ENCODE assay signal across 28 mouse cellular contexts in genomic region chr11:49088990-49089652, GRCm38 (mm10). TPM values are rescaled to one million over a fixed set of nuclear protein-coding genes. Genes with fewer than 3 reads are reported as not detected.
DNase-seq lines count a peak whose midpoint lies in the region; ATAC-seq and TF ChIP-seq lines count a peak whose summit lies in the region.
"Had no signal": no experiment of that assay in that cellular context is flagged by ENCODE, and none has a peak within 500 bp of the region (broad histone marks: within the 10 kb centered on the region; RNA-seq: fewer than 3 reads in every experiment).

No protein-coding gene starts in this region.

- TF ChIP-seq POLR2A in heart, adult 2 months (IDR thresholded peaks at IDR 0.05; ENCODE audit: insufficient read depth, low read depth, low read length) = no peak
- no peak for TF ChIP-seq POLR2A in CH12.LX (IDR thresholded peaks at IDR 0.05; ENCODE audit: low read depth, low read length)

- ATAC-seq in intestine, embryonic 16.5 days = peak; percentile 83
- ATAC-seq in liver, embryonic 16.5 days (ENCODE audit: low read depth) = no peak
- ATAC-seq: forebrain, embryonic 16.5 days; midbrain, embryonic 15.5 days had no signal

- in situ Hi-C loops in CH12.LX (cut with MboI; ENCODE audit: low pct_ligation_motif_present, low pct_unique_long_range_greater_than_20kb, low sequenced_read_pairs) = no loop called here

- H3K27ac ChIP-seq in heart, adult 2 months = no peak overlapping the region
- no peak overlapping the region for H3K27ac ChIP-seq in CH12.LX (ENCODE audit: insufficient read depth, low read depth)
- H3K27ac ChIP-seq in intestine, embryonic 16.5 days (ENCODE audit: low read length) = peak overlapping the region; percentile 57; the same call in 1 of the 2 replicates
- H3K27ac ChIP-seq in liver, embryonic 16.5 days (ENCODE audit: low read length) = peak overlapping the region; percentile 93
- H3K27ac ChIP-seq: hindbrain, embryonic 14.5 days; midbrain, embryonic 15.5 days; neural tube, embryonic 15.5 days had no signal

- no peak for TF ChIP-seq CTCF in heart, adult 2 months (IDR thresholded peaks at IDR 0.05)
- no peak for TF ChIP-seq CTCF in CH12.LX (conservative IDR thresholded peaks at IDR 0.05 in 1 of 2, IDR thresholded peaks at IDR 0.05 in 1 of 2; ENCODE audit: low read depth in 2 of 2, low read length in 2 of 2)

- DNase-seq in heart, adult 11 months = peak; percentile 31
- no peak for DNase-seq in heart, adult 2 months
- DNase-seq in CH12.LX (ENCODE audit: extremely low read depth) = no peak
- DNase-seq in Muller cell, postnatal 12 days (ENCODE audit: inconsistent ontology term) = no peak
- no peak for DNase-seq in thymus, postnatal 25 days
- DNase-seq in kidney, postnatal 4 days = no peak
- DNase-seq: adrenal gland, postnatal 25 days; cerebellum, adult 11-12 months; cerebellum, postnatal 14 days; heart, postnatal 36 days; kidney, adult 2 months; kidney, postnatal 14 days; layer of hippocampus, adult 9-11 months; right cerebral cortex, postnatal 25 days had no signal

- dilution Hi-C loops in CH12.LX (cut with MboI; ENCODE audit: extremely low pct_ligation_motif_present, extremely low pct_unique_long_range_greater_than_20kb, low sequenced_read_pairs) = no loop called here

- H3K9ac ChIP-seq in heart, adult 2 months (ENCODE audit: low read depth, low read length) = no peak overlapping the region
- H3K9ac ChIP-seq in CH12.LX (ENCODE audit: insufficient read depth, low read depth) = no peak overlapping the region
- no peak overlapping the region for H3K9ac ChIP-seq in intestine, embryonic 16.5 days (ENCODE audit: low read depth, low read length)
- peak overlapping the region; percentile 69 for H3K9ac ChIP-seq in liver, embryonic 16.5 days (ENCODE audit: low read depth, low read length)
- H3K9ac ChIP-seq: hindbrain, embryonic 14.5 days; midbrain, embryonic 15.5 days; neural tube, embryonic 15.5 days had no signal

- no peaks in the 10 kb centered on the region for H3K9me3 ChIP-seq in CH12.LX (replicated peaks; ENCODE audit: low read length)
- no peaks in the 10 kb centered on the region for H3K9me3 ChIP-seq in intestine, embryonic 16.5 days (ENCODE audit: control insufficient read depth, low read length)
- H3K9me3 ChIP-seq in liver, embryonic 16.5 days (replicated peaks; ENCODE audit: control insufficient read depth, low read length) = no peaks in the 10 kb centered on the region
- H3K9me3 ChIP-seq: midbrain, embryonic 15.5 days; neural tube, embryonic 15.5 days had no signal

- H3K4me3 ChIP-seq in heart, adult 2 months = no peak overlapping the region
- no peak overlapping the region for H3K4me3 ChIP-seq in CH12.LX (replicated peaks in 1 of 3; ENCODE audit: low read depth in 2 of 3, low read length in 2 of 3, poor library complexity in 1 of 3)
- H3K4me3 ChIP-seq in intestine, embryonic 16.5 days (ENCODE audit: low read length) = no peak overlapping the region
- no peak overlapping the region for H3K4me3 ChIP-seq in liver, embryonic 16.5 days (ENCODE audit: low read depth, low read length)
- H3K4me3 ChIP-seq: midbrain, embryonic 15.5 days; myocyte; neural tube, embryonic 15.5 days had no signal

- no peaks in the 10 kb centered on the region; the same call in 1 of the 2 replicates for H3K36me3 ChIP-seq in heart, adult 2 months (ENCODE audit: control insufficient read depth, insufficient read depth, low read length)
- no peaks in the 10 kb centered on the region for H3K36me3 ChIP-seq in CH12.LX (replicated peaks in 1 of 2; ENCODE audit: control insufficient read depth in 1 of 2, insufficient read depth in 1 of 2, low read length in 1 of 2)
- no peaks in the 10 kb centered on the region for H3K36me3 ChIP-seq in intestine, embryonic 16.5 days (ENCODE audit: control insufficient read depth, insufficient read depth, low read length)
- H3K36me3 ChIP-seq in liver, embryonic 16.5 days (ENCODE audit: control insufficient read depth, insufficient read depth) = no peaks in the 10 kb centered on the region
- H3K36me3 ChIP-seq: midbrain, embryonic 15.5 days; neural tube, embryonic 15.5 days had no signal

- peaks cover 11% of the 10 kb centered on the region for H3K4me1 ChIP-seq in heart, adult 2 months (ENCODE audit: control insufficient read depth, insufficient read depth, low read length)
- H3K4me1 ChIP-seq in CH12.LX (ENCODE audit: control insufficient read depth in 1 of 2, insufficient read depth in 2 of 2) = peaks cover 5 to 38% of the 10 kb centered on the region in 2 experiments
- peaks cover 16% of the 10 kb centered on the region for H3K4me1 ChIP-seq in intestine, embryonic 16.5 days (ENCODE audit: control insufficient read depth, insufficient read depth, low read length)
- H3K4me1 ChIP-seq in liver, embryonic 16.5 days (ENCODE audit: control insufficient read depth, low read depth, low read length) = peaks cover 65% of the 10 kb centered on the region
- H3K4me1 ChIP-seq: midbrain, embryonic 15.5 days; neural tube, embryonic 15.5 days had no signal

- H3K79me2 ChIP-seq in heart, adult 2 months (replicated peaks; ENCODE audit: control insufficient read depth, insufficient read depth, low read length) = no peaks in the 10 kb centered on the region
- H3K79me2 ChIP-seq in CH12.LX (replicated peaks; ENCODE audit: control insufficient read depth, extremely low read depth, insufficient read depth, poor library complexity, severe bottlenecking) = no peaks in the 10 kb centered on the region; the same call in 1 of the 2 replicates

- no peak for TF ChIP-seq EP300 in heart, adult 2 months (IDR thresholded peaks at IDR 0.05; ENCODE audit: insufficient read depth, low read depth, low read length)
- TF ChIP-seq EP300 in CH12.LX (IDR thresholded peaks at IDR 0.05; ENCODE audit: low read length) = no peak

- no peaks in the 10 kb centered on the region for H3K27me3 ChIP-seq in heart, adult 2 months (ENCODE audit: control insufficient read depth, insufficient read depth, low read length)
- H3K27me3 ChIP-seq in CH12.LX (replicated peaks) = no peaks in the 10 kb centered on the region
- no peaks in the 10 kb centered on the region for H3K27me3 ChIP-seq in intestine, embryonic 16.5 days (replicated peaks; ENCODE audit: control insufficient read depth, insufficient read depth, low read length)
- H3K27me3 ChIP-seq in liver, embryonic 16.5 days (ENCODE audit: control insufficient read depth, insufficient read depth, low read depth, low read length) = no peaks in the 10 kb centered on the region
- H3K27me3 ChIP-seq: midbrain, embryonic 15.5 days; neural tube, embryonic 15.5 days had no signal

- WGBS in heart, adult 2 months = 93% methylated on average over 5 of the region's 5 CpGs
- WGBS in intestine, embryonic 16.5 days = 72% methylated on average over 5 of the region's 5 CpGs
- WGBS in liver, embryonic 16.5 days (ENCODE audit: insufficient replicate concordance) = 72% methylated on average over 5 of the region's 5 CpGs

- TF ChIP-seq RAD21 in CH12.LX (IDR thresholded peaks at IDR 0.05; ENCODE audit: low read depth, low read length) = no peak

- intact Hi-C loops in heart, adult 2 months (cut with DNase I) = loop anchor here (5.0 kb wide), 1 partner anchor 217 kb away; the partner anchor contains the start of gene Irgm1

- peak overlapping the region; percentile 95 for H3K4me2 ChIP-seq in CH12.LX (ENCODE audit: insufficient read depth, low read depth, poor library complexity, severe bottlenecking)
- 0 out of 2 replicates have a peak overlapping the region, but pooled peaks have one; percentile 10 for H3K4me2 ChIP-seq in intestine, embryonic 16.5 days (ENCODE audit: low read depth, low read length)
- H3K4me2 ChIP-seq in liver, embryonic 16.5 days (ENCODE audit: low read depth, low read length) = peak overlapping the region; percentile 82; the same call in 1 of the 2 replicates
- H3K4me2 ChIP-seq: hindbrain, embryonic 14.5 days had no signal

RNA-seq across cellular contexts. Expression of gene Ifi47, which starts 12.7 kb away (rescaled TPM):
- 1 to 10 TPM; 2.5 to 3.3 TPM for total RNA-seq in heart, adult 2 months (2021)
- 2.6 and 3.3 TPM in 2 replicates for polyA plus RNA-seq in heart, adult 2 months (2012; rRNA removed)
- 6.2 and 7.2 TPM in 2 replicates for total RNA-seq in CH12.LX (2012; rRNA removed)
- total RNA-seq in CH12.LX (2014; rRNA removed) = 2.3 and 2.8 TPM in 2 replicates
- polyA plus RNA-seq in CH12.LX (2012; ENCODE audit: insufficient read length, low read depth) = 2.7 and 3.2 TPM in 2 replicates
- 3.2 and 3.6 TPM in 2 replicates for polyA plus RNA-seq in intestine, embryonic 16.5 days (2015; fragmentation: Nextera tagmentation; extraction: Ambion mirVana)
- 7.0 and 7.9 TPM in 2 replicates for polyA plus RNA-seq in liver, embryonic 16.5 days (2015; fragmentation: Nextera tagmentation; extraction: Ambion mirVana)

RNA-seq across cellular contexts. Expression of gene Tgtp2, which starts 25.1 kb away (rescaled TPM):
- 1 to 10 TPM; 1.2 to 6.9 TPM for total RNA-seq in heart, adult 2 months (2021)
- 7.2 and 10.3 TPM in 2 replicates for polyA plus RNA-seq in heart, adult 2 months (2012; rRNA removed)
- total RNA-seq in CH12.LX (2012; rRNA removed) = 0.08 TPM in 1 of 2 replicates, not detected in the other
- total RNA-seq in CH12.LX (2014; rRNA removed) = 0.07 and 0.43 TPM in 2 replicates
- 0.18 TPM in 1 of 2 replicates, not detected in the other for polyA plus RNA-seq in CH12.LX (2012; ENCODE audit: insufficient read length, low read depth)
- polyA plus RNA-seq in intestine, embryonic 16.5 days (2015; fragmentation: Nextera tagmentation; extraction: Ambion mirVana) = 0.86 and 1.0 TPM in 2 replicates
- 0.35 and 0.57 TPM in 2 replicates for polyA plus RNA-seq in liver, embryonic 16.5 days (2015; fragmentation: Nextera tagmentation; extraction: Ambion mirVana)
- polyA plus RNA-seq: forebrain, embryonic 16.5 days; heart, embryonic 14.5 days; hindbrain, embryonic 14.5 days; limb, embryonic 11.5 days; midbrain, embryonic 15.5 days had no signal

RNA-seq across cellular contexts. Expression of gene Olfr1396, which starts 25.6 kb away (rescaled TPM):
- total RNA-seq in heart, adult 2 months (2021) = 1 to 10 TPM in 1 of 2 experiments, under 1 TPM in 1; 0.97 to 1.4 TPM
- 4.4 and 9.7 TPM in 2 replicates for polyA plus RNA-seq in heart, adult 2 months (2012; rRNA removed)
- total RNA-seq in CH12.LX (2012; rRNA removed) = not detected in 2 replicates
- not detected in 2 replicates for total RNA-seq in CH12.LX (2014; rRNA removed)
- polyA plus RNA-seq in CH12.LX (2012; ENCODE audit: insufficient read length, low read depth) = not detected in 2 replicates
- polyA plus RNA-seq in intestine, embryonic 16.5 days (2015; fragmentation: Nextera tagmentation; extraction: Ambion mirVana) = not detected in 2 replicates
- not detected in 2 replicates for polyA plus RNA-seq in liver, embryonic 16.5 days (2015; fragmentation: Nextera tagmentation; extraction: Ambion mirVana)
- total RNA-seq: gastrocnemius, adult 18-20 months; granulocyte monocyte progenitor cell, adult 5-6 weeks; left cerebral cortex, adult 8-10 months; megakaryocyte-erythroid progenitor cell, adult 5-6 weeks had no signal
- polyA plus RNA-seq: forebrain, embryonic 16.5 days; heart, embryonic 14.5 days; hindbrain, embryonic 14.5 days; limb, embryonic 11.5 days; midbrain, embryonic 15.5 days; myocyte; neural tube, embryonic 15.5 days; testis, adult 2 months had no signal

RNA-seq across cellular contexts. Expression of gene 9930111J21Rik2, which starts 38.1 kb away (rescaled TPM):
- total RNA-seq in heart, adult 2 months (2021) = 1 to 10 TPM; 5.5 to 7.1 TPM
- 1.9 and 4.9 TPM in 2 replicates for polyA plus RNA-seq in heart, adult 2 months (2012; rRNA removed)
- 6.9 and 9.9 TPM in 2 replicates for total RNA-seq in CH12.LX (2012; rRNA removed)
- 18.5 and 21.4 TPM in 2 replicates for total RNA-seq in CH12.LX (2014; rRNA removed)
- polyA plus RNA-seq in CH12.LX (2012; ENCODE audit: insufficient read length, low read depth) = 20.7 and 22.7 TPM in 2 replicates
- 0.65 and 0.87 TPM in 2 replicates for polyA plus RNA-seq in intestine, embryonic 16.5 days (2015; fragmentation: Nextera tagmentation; extraction: Ambion mirVana)
- 1.3 and 1.5 TPM in 2 replicates for polyA plus RNA-seq in liver, embryonic 16.5 days (2015; fragmentation: Nextera tagmentation; extraction: Ambion mirVana)

RNA-seq across cellular contexts. Expression of gene Olfr1395, which starts 53.0 kb away (rescaled TPM):
- total RNA-seq in heart, adult 2 months (2021) = not detected
- 0.12 TPM in 1 of 2 replicates, not detected in the other for polyA plus RNA-seq in heart, adult 2 months (2012; rRNA removed)
- total RNA-seq in CH12.LX (2012; rRNA removed) = not detected in 2 replicates
- not detected in 2 replicates for total RNA-seq in CH12.LX (2014; rRNA removed)
- not detected in 2 replicates for polyA plus RNA-seq in CH12.LX (2012; ENCODE audit: insufficient read length, low read depth)
- polyA plus RNA-seq in intestine, embryonic 16.5 days (2015; fragmentation: Nextera tagmentation; extraction: Ambion mirVana) = not detected in 2 replicates
- polyA plus RNA-seq in liver, embryonic 16.5 days (2015; fragmentation: Nextera tagmentation; extraction: Ambion mirVana) = not detected in 2 replicates
- total RNA-seq: adrenal gland, postnatal 25 days; gastrocnemius, adult 18-20 months; granulocyte monocyte progenitor cell, adult 5-6 weeks; heart, postnatal 36 days; left cerebral cortex, adult 8-10 months; megakaryocyte-erythroid progenitor cell, adult 5-6 weeks had no signal
- polyA plus RNA-seq: forebrain, embryonic 16.5 days; heart, embryonic 14.5 days; hindbrain, embryonic 14.5 days; kidney, adult 2 months; limb, embryonic 11.5 days; midbrain, embryonic 15.5 days; myocyte; neural tube, embryonic 15.5 days; testis, adult 2 months had no signal

Comparison
In these comparisons a context has a peak if more than half of its experiments do, and no peak if none do; other contexts are left out.
1. H3K27ac ChIP-seq: peak in intestine, embryonic 16.5 days (single experiment) and liver, embryonic 16.5 days (single experiment); none in heart, adult 2 months (single experiment) and CH12.LX (single experiment).
2. H3K4me2 ChIP-seq: peak in every context shown above with its lines; median percentile 95 in CH12.LX; 82 in liver, embryonic 16.5 days; 10 in intestine, embryonic 16.5 days.